Mouse (Mus musculus): ENCODE data around the gene Espl1. TPM values are rescaled to one million over a fixed set of nuclear protein-coding genes. Genes with fewer than 3 reads are reported as not detected.

Espl1 gene
- total RNA-seq, 4 experiments from 2014 or later = 0.07 to 0.58 (median 0.21) TPM; not detected in 1

GRCm38 (mm10) chr15:102273982-102274716, 21.9 kb upstream of the Espl1 start:
- DNase-seq (ENCODE audit: low spot score in 2 of 2) = no peak

- DNase-seq (ENCODE audit: low spot score in 2 of 2) = no peak
These were observed 17.4 kb upstream of the Espl1 start for GRCm38 (mm10) chr15:102278726-102279091.

- peak; percentile 76 to 82 for DNase-seq (ENCODE audit: low spot score in 2 of 2)
These were observed 16.8 kb upstream of the Espl1 start, which contains the start of gene Mfsd5 for GRCm38 (mm10) chr15:102279092-102279782. TSS of gene Mfsd5 (plus strand) at chr15:102279454.

- DNase-seq (ENCODE audit: low spot score in 2 of 2) = no peak
These were observed 16.1 kb upstream of the Espl1 start for GRCm38 (mm10) chr15:102279783-102280520.

- no peak for DNase-seq (ENCODE audit: low spot score in 2 of 2)
These were observed 15.4 kb upstream of the Espl1 start for GRCm38 (mm10) chr15:102280623-102281022.

GRCm38 (mm10) chr15:102282463-102283292, 13.4 kb upstream of the Espl1 start:
- no peak for DNase-seq (ENCODE audit: low spot score in 2 of 2)

GRCm38 (mm10) chr15:102283648-102284047, 12.4 kb upstream of the Espl1 start:
- DNase-seq (ENCODE audit: low spot score in 2 of 2) = no peak

GRCm38 (mm10) chr15:102287395-102287794, 8.7 kb upstream of the Espl1 start:
- DNase-seq (ENCODE audit: low spot score in 2 of 2) = no peak

- no peak for DNase-seq (ENCODE audit: low spot score in 2 of 2)
These were observed 421 bp downstream of the Espl1 start for GRCm38 (mm10) chr15:102296368-102297006.

- DNase-seq (ENCODE audit: low spot score in 2 of 2) = no peak
These were observed 6.5 kb downstream of the Espl1 start for GRCm38 (mm10) chr15:102302542-102302941.

- DNase-seq (ENCODE audit: low spot score in 2 of 2) = no peak
These were observed 12.7 kb downstream of the Espl1 start for GRCm38 (mm10) chr15:102308717-102309116.

- no peak for DNase-seq (ENCODE audit: low spot score in 2 of 2)
These were observed 14.2 kb downstream of the Espl1 start for GRCm38 (mm10) chr15:102310074-102310845.

- DNase-seq (ENCODE audit: low spot score in 2 of 2) = no peak
These were observed 15.4 kb downstream of the Espl1 start for GRCm38 (mm10) chr15:102311489-102311888.

GRCm38 (mm10) chr15:102315292-102315691, 19.2 kb downstream of the Espl1 start:
- no peak for DNase-seq (ENCODE audit: low spot score in 2 of 2)

GRCm38 (mm10) chr15:102316263-102316662, 20.2 kb downstream of the Espl1 start:
- DNase-seq (ENCODE audit: low spot score in 2 of 2) = peak in 1 of 2 experiments; percentile 29

- DNase-seq (ENCODE audit: low spot score in 2 of 2) = no peak
These were observed 28.8 kb downstream of the Espl1 start for GRCm38 (mm10) chr15:102324654-102325473.

GRCm38 (mm10) chr15:102326022-102326576, 30.0 kb downstream of the Espl1 start, which contains the start of gene Pfdn5:
TSS of gene Pfdn5 (plus strand) at chr15:102326116.
- peak; percentile 69 to 78 for DNase-seq (ENCODE audit: low spot score in 2 of 2)

- DNase-seq (ENCODE audit: low spot score in 2 of 2) = no peak
These were observed 30.8 kb downstream of the Espl1 start for GRCm38 (mm10) chr15:102326892-102327291.

- peak; percentile 61 to 63 for DNase-seq (ENCODE audit: low spot score in 2 of 2)
These were observed 35.5 kb downstream of the Espl1 start, which contains the start of gene Myg1 for GRCm38 (mm10) chr15:102331610-102332015. TSS of gene Myg1 (plus strand) at chr15:102331709.
